Mouse (Mus musculus): ENCODE results near the gene Emx1. TPM values are rescaled to one million over a fixed set of nuclear protein-coding genes. Genes with fewer than 3 reads are reported as not detected.

Gene Emx1
- polyA plus RNA-seq, 1 experiment from 2014 or later: not detected

DNA sequence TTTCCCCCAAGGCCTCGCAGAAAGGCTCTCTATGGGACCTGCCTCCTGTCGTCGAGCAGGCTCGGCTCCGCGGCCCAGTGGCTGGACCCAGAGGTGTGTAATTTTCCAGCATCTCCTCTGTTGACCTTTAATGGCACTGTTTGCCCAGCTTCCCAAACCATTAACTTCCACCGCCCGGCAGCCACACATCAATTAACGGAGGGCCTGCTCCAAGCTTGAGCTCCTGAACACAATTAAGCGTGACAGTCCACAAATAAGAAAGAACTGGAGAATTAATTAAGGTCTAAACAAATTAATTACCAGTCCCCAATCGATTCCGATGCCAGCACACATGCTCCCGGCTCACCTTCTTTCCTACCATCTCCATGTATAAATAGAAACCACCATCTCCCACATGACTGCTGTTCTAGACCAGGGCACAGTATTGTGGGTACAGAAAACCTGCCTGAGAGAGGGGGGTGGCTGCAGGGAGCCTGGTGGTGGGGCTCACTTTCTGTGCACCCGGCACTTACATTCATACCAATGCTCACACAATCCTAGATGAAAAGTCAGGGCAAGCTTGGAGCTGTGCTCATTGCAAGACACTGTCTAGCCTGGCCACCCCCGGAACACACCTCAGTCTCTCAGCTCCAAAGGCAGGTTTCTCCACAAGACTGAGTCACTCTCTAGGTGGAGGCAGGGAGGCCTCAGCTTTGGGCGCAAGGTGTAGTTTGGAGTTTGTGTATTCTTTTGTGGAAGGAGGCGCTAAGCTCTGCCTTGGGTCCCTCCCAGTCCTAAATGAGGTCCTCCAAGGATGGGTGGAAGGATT lies 65.2 kb downstream of the Emx1 start:
- WGBS: 72% methylated on average over 17 of the region's 17 CpGs
- ATAC-seq (ENCODE audit: insufficient read depth, low FRiP score, low TSS enrichment) (no peak), DNase-seq (ENCODE audit: low spot score) (no peak)
- Histone ChIP-seq H3K27me3 (ENCODE audit: control insufficient read depth, insufficient read depth, low read length) (no peaks in the 10 kb centered on the region), H3K36me3 (ENCODE audit: control insufficient read depth, insufficient read depth, low read length) (no peaks in the 10 kb centered on the region), H3K4me1 (ENCODE audit: control insufficient read depth, insufficient read depth, low read length) (no peaks in the 10 kb centered on the region; the same call in 1 of the 2 replicates), H3K9ac (ENCODE audit: low read length) (no peak overlapping the region), H3K27ac (ENCODE audit: low read depth, low read length) (no peak overlapping the region), H3K9me3 (ENCODE audit: control insufficient read depth, low read length) (no peaks in the 10 kb centered on the region), H3K4me2 (ENCODE audit: low read depth) (no peak overlapping the region), H3K4me3 (ENCODE audit: low read depth, low read length) (no peak overlapping the region)

DNA sequence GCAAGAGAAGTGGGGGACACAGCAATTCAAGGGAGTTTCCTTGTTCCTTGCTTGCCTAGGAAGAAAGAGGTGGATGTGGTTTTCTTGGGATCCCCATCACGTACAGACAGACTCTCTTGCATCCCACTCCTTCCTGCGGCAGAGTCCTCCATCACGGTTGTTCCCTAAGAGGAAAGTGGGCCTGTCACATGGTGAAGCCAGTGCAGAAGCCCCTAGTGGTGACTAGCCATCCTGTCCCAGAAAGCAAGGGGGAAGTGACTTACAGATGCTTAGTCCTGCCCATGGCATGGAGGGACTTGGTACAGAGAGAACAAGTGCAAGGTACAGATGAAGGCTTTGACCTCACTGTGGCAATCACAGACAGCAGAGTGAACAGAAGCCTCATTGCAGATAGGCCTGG lies 66.0 kb downstream of the Emx1 start:
- DNase-seq (ENCODE audit: low spot score) (no peak), ATAC-seq (ENCODE audit: insufficient read depth, low FRiP score, low TSS enrichment) (no peak)
- no peaks in the 10 kb centered on the region for H3K9me3 ChIP-seq (ENCODE audit: control insufficient read depth, low read length)
- H3K4me1 ChIP-seq (ENCODE audit: control insufficient read depth, insufficient read depth, low read length): no peaks in the 10 kb centered on the region; the same call in 1 of the 2 replicates
- no peak overlapping the region for H3K9ac ChIP-seq (ENCODE audit: low read length)
- H3K36me3 ChIP-seq (ENCODE audit: control insufficient read depth, insufficient read depth, low read length): no peaks in the 10 kb centered on the region
- no peak overlapping the region for H3K4me2 ChIP-seq (ENCODE audit: low read depth)
- no peak overlapping the region for H3K27ac ChIP-seq (ENCODE audit: low read depth, low read length)
- WGBS: 74% methylated on average over 3 of the region's 3 CpGs
- no peak overlapping the region for H3K4me3 ChIP-seq (ENCODE audit: low read depth, low read length)
- H3K27me3 ChIP-seq (ENCODE audit: control insufficient read depth, insufficient read depth, low read length): no peaks in the 10 kb centered on the region

Other genes with a start within 250 kb of the Emx1 start
- 35.1 and 41.6 TPM in 2 replicates for gene Exoc6b, start 117.9 kb upstream of the Emx1 start, polyA plus RNA-seq (2014; fragmentation: Nextera tagmentation; extraction: Ambion mirVana)
- gene Spr, start 49.7 kb upstream of the Emx1 start, polyA plus RNA-seq (2014; fragmentation: Nextera tagmentation; extraction: Ambion mirVana): 46.8 and 52.4 TPM in 2 replicates
- gene Sfxn5, start 146.0 kb downstream of the Emx1 start, polyA plus RNA-seq (2014; fragmentation: Nextera tagmentation; extraction: Ambion mirVana): 5.5 and 5.7 TPM in 2 replicates
- gene Rab11fip5, start 187.2 kb downstream of the Emx1 start, polyA plus RNA-seq (2014; fragmentation: Nextera tagmentation; extraction: Ambion mirVana): 4.4 and 5.5 TPM in 2 replicates
- gene Noto, start 236.4 kb downstream of the Emx1 start, polyA plus RNA-seq (2014; fragmentation: Nextera tagmentation; extraction: Ambion mirVana): not detected in 2 replicates
- gene Smyd5, start 244.6 kb downstream of the Emx1 start, polyA plus RNA-seq (2014; fragmentation: Nextera tagmentation; extraction: Ambion mirVana): 52.8 and 56.9 TPM in 2 replicates